Comparison of ENCODE assay signal across 35 mouse cellular contexts in genomic region chr2:136837994-136838393, GRCm38 (mm10). TPM values are rescaled to one million over a fixed set of nuclear protein-coding genes. Genes with fewer than 3 reads are reported as not detected.
DNase-seq lines count a peak whose midpoint lies in the region; ATAC-seq and TF ChIP-seq lines count a peak whose summit lies in the region.
"Had no signal": no experiment of that assay in that cellular context is flagged by ENCODE, and none has a peak within 500 bp of the region (broad histone marks: within the 10 kb centered on the region; RNA-seq: fewer than 3 reads in every experiment).

No protein-coding gene starts in this region.

- H3K27ac ChIP-seq in heart, embryonic 12.5 days (ENCODE audit: poor library complexity, severe bottlenecking): no peak overlapping the region
- no peak overlapping the region for H3K27ac ChIP-seq in intestine, embryonic 15.5 days
- H3K27ac ChIP-seq in intestine, postnatal 0 days (ENCODE audit: low read depth, low read length): no peak overlapping the region
- H3K27ac ChIP-seq in small intestine, adult 2 months (ENCODE audit: insufficient read depth, low read depth, low read length): peak overlapping the region; percentile 77
- H3K27ac ChIP-seq in forebrain, embryonic 14.5 days (ENCODE audit: low read depth, low read length): no peak overlapping the region
- H3K27ac ChIP-seq: embryonic facial prominence, embryonic 10.5 days; embryonic facial prominence, embryonic 15.5 days; forebrain, embryonic 13.5 days; hindbrain, embryonic 10.5 days; hindbrain, embryonic 15.5 days; layer of hippocampus, adult 2 months; left cerebral cortex, adult 2 months; limb, embryonic 12.5 days; liver, embryonic 15.5 days; neural tube, embryonic 15.5 days had no signal

- no peak overlapping the region for H3K9ac ChIP-seq in heart, embryonic 12.5 days
- no peak overlapping the region for H3K9ac ChIP-seq in intestine, embryonic 15.5 days
- H3K9ac ChIP-seq in intestine, postnatal 0 days (ENCODE audit: low read depth, low read length): no peak overlapping the region
- H3K9ac ChIP-seq in forebrain, embryonic 14.5 days (ENCODE audit: low read length): no peak overlapping the region
- H3K9ac ChIP-seq: embryonic facial prominence, embryonic 15.5 days; forebrain, embryonic 13.5 days; hindbrain, embryonic 15.5 days; limb, embryonic 12.5 days; liver, embryonic 15.5 days; lung, embryonic 14.5 days; neural tube, embryonic 15.5 days had no signal

- no peak for TF ChIP-seq POLR2A in small intestine, adult 2 months (IDR thresholded peaks at IDR 0.05; ENCODE audit: low read depth, low read length)

- no peaks in the 10 kb centered on the region for H3K9me3 ChIP-seq in heart, embryonic 12.5 days (replicated peaks)
- no peaks in the 10 kb centered on the region for H3K9me3 ChIP-seq in intestine, embryonic 15.5 days
- H3K9me3 ChIP-seq in intestine, postnatal 0 days (ENCODE audit: control insufficient read depth): no peaks in the 10 kb centered on the region
- H3K9me3 ChIP-seq in forebrain, embryonic 14.5 days (replicated peaks; ENCODE audit: control insufficient read depth, low read length): no peaks in the 10 kb centered on the region
- H3K9me3 ChIP-seq: embryonic facial prominence, embryonic 10.5 days; embryonic facial prominence, embryonic 15.5 days; forebrain, embryonic 13.5 days; hindbrain, embryonic 10.5 days; hindbrain, embryonic 15.5 days; limb, embryonic 12.5 days; liver, embryonic 15.5 days; neural tube, embryonic 15.5 days had no signal

- ATAC-seq in heart, embryonic 12.5 days (ENCODE audit: insufficient number of reproducible peaks, low FRiP score): no peak
- peak; percentile 72 for ATAC-seq in intestine, embryonic 15.5 days
- ATAC-seq in intestine, postnatal 0 days: no peak
- no peak for ATAC-seq in forebrain, embryonic 14.5 days
- ATAC-seq: activated CD4-positive, CD25-positive, alpha-beta regulatory T cell, adult 4 months; forebrain, embryonic 13.5 days; inflammation-experienced regulatory T-cells, adult 6 months had no signal

- WGBS in heart, embryonic 12.5 days: 43% methylated on average over 1 of the region's 1 CpGs
- WGBS in intestine, embryonic 15.5 days: 43% methylated on average over 1 of the region's 1 CpGs
- WGBS in intestine, postnatal 0 days: 10% methylated on average over 1 of the region's 1 CpGs
- WGBS in small intestine, adult 2 months: 15% methylated on average over 1 of the region's 1 CpGs
- 39% methylated on average over 1 of the region's 1 CpGs for WGBS in forebrain, embryonic 14.5 days

- no peak overlapping the region for H3K4me3 ChIP-seq in heart, embryonic 12.5 days
- no peak overlapping the region for H3K4me3 ChIP-seq in intestine, embryonic 15.5 days (replicated peaks)
- no peak overlapping the region for H3K4me3 ChIP-seq in intestine, postnatal 0 days (ENCODE audit: low read depth, low read length)
- H3K4me3 ChIP-seq in small intestine, adult 2 months (ENCODE audit: low read depth, low read length): no peak overlapping the region
- no peak overlapping the region for H3K4me3 ChIP-seq in forebrain, embryonic 14.5 days (ENCODE audit: low read depth, low read length)
- H3K4me3 ChIP-seq: embryonic facial prominence, embryonic 10.5 days; embryonic facial prominence, embryonic 15.5 days; forebrain, embryonic 13.5 days; hindbrain, embryonic 10.5 days; hindbrain, embryonic 15.5 days; layer of hippocampus, adult 2 months; left cerebral cortex, adult 2 months; limb, embryonic 12.5 days; liver, embryonic 15.5 days; neural tube, embryonic 15.5 days had no signal

- no peak for TF ChIP-seq CTCF in intestine, postnatal 0 days (IDR thresholded peaks at IDR 0.05; ENCODE audit: low read depth)
- no peak for TF ChIP-seq CTCF in small intestine, adult 2 months (IDR thresholded peaks at IDR 0.05; ENCODE audit: extremely low read depth, insufficient read length, insufficient replicate concordance, low read depth, low read length)

- H3K4me1 ChIP-seq in heart, embryonic 12.5 days (replicated peaks): peaks cover 13% of the 10 kb centered on the region
- no peaks in the 10 kb centered on the region for H3K4me1 ChIP-seq in intestine, embryonic 15.5 days (replicated peaks)
- no peaks in the 10 kb centered on the region for H3K4me1 ChIP-seq in intestine, postnatal 0 days (replicated peaks; ENCODE audit: control insufficient read depth, insufficient read depth, low read length)
- H3K4me1 ChIP-seq in small intestine, adult 2 months (ENCODE audit: control insufficient read depth, insufficient read depth, insufficient read length, low read length): peaks cover 10% of the 10 kb centered on the region; the same call in 1 of the 2 replicates
- H3K4me1 ChIP-seq in forebrain, embryonic 14.5 days (ENCODE audit: control insufficient read depth, insufficient read depth, low read length): no peaks in the 10 kb centered on the region
- H3K4me1 ChIP-seq: embryonic facial prominence, embryonic 15.5 days; forebrain, embryonic 13.5 days; hindbrain, embryonic 10.5 days; hindbrain, embryonic 15.5 days; limb, embryonic 12.5 days; liver, embryonic 15.5 days; neural tube, embryonic 15.5 days had no signal

- peak; percentile 38 for DNase-seq in adrenal gland, adult 2 months
- no peak for DNase-seq in adrenal gland, adult 18-20 months (ENCODE audit: low spot score in 2 of 2)
- peak; percentile 18 for DNase-seq in heart, adult 8-10 months (ENCODE audit: low spot score)
- no peak for DNase-seq in forebrain, embryonic 14.5 days (ENCODE audit: low spot score)
- DNase-seq: cerebellum, adult 8-10 months; cerebellum, postnatal 25 days; gastrocnemius, postnatal 14 days; kidney, adult 9 months; kidney, postnatal 25 days; lung, embryonic 14.5 days; lung, postnatal 14 days; midbrain, embryonic 14.5 days; right cerebral cortex, adult 18-20 months; right cerebral cortex, postnatal 4 days; thymus, adult 18-20 months; thymus, postnatal 25 days had no signal

- no peak overlapping the region for H3K4me2 ChIP-seq in heart, embryonic 12.5 days
- no peak overlapping the region for H3K4me2 ChIP-seq in intestine, embryonic 15.5 days (replicated peaks)
- H3K4me2 ChIP-seq in intestine, postnatal 0 days (replicated peaks; ENCODE audit: low read depth): no peak overlapping the region
- H3K4me2 ChIP-seq in forebrain, embryonic 14.5 days (ENCODE audit: low read length): no peak overlapping the region
- H3K4me2 ChIP-seq: embryonic facial prominence, embryonic 15.5 days; forebrain, embryonic 13.5 days; hindbrain, embryonic 15.5 days; limb, embryonic 12.5 days; liver, embryonic 15.5 days; lung, embryonic 14.5 days; neural tube, embryonic 15.5 days had no signal

- H3K36me3 ChIP-seq in heart, embryonic 12.5 days: no peaks in the 10 kb centered on the region
- H3K36me3 ChIP-seq in intestine, embryonic 15.5 days: no peaks in the 10 kb centered on the region
- no peaks in the 10 kb centered on the region for H3K36me3 ChIP-seq in intestine, postnatal 0 days (ENCODE audit: control insufficient read depth, insufficient read depth)
- no peaks in the 10 kb centered on the region for H3K36me3 ChIP-seq in small intestine, adult 2 months (ENCODE audit: control insufficient read depth, insufficient read depth, low read length)
- no peaks in the 10 kb centered on the region for H3K36me3 ChIP-seq in forebrain, embryonic 14.5 days (ENCODE audit: control insufficient read depth, insufficient read depth, low read length)
- H3K36me3 ChIP-seq: embryonic facial prominence, embryonic 10.5 days; embryonic facial prominence, embryonic 15.5 days; hindbrain, embryonic 10.5 days; hindbrain, embryonic 15.5 days; limb, embryonic 12.5 days; liver, embryonic 15.5 days; neural tube, embryonic 15.5 days had no signal

- no peaks in the 10 kb centered on the region for H3K27me3 ChIP-seq in heart, embryonic 12.5 days (replicated peaks)
- H3K27me3 ChIP-seq in intestine, embryonic 15.5 days (replicated peaks): no peaks in the 10 kb centered on the region
- H3K27me3 ChIP-seq in intestine, postnatal 0 days (replicated peaks; ENCODE audit: control insufficient read depth, insufficient read depth, low read length): no peaks in the 10 kb centered on the region
- no peaks in the 10 kb centered on the region for H3K27me3 ChIP-seq in small intestine, adult 2 months (ENCODE audit: control insufficient read depth, insufficient read depth, low read length)
- no peaks in the 10 kb centered on the region for H3K27me3 ChIP-seq in forebrain, embryonic 14.5 days (replicated peaks; ENCODE audit: control insufficient read depth, insufficient read depth, low read length)
- H3K27me3 ChIP-seq: CH12.LX; embryonic facial prominence, embryonic 15.5 days; forebrain, embryonic 13.5 days; hindbrain, embryonic 15.5 days; limb, embryonic 12.5 days; liver, embryonic 15.5 days; neural tube, embryonic 15.5 days had no signal

RNA-seq across cellular contexts. Expression of gene AL731706.2, which starts 47.5 kb away (rescaled TPM):
- total RNA-seq in adrenal gland, adult 2 months (2021): 10 to 100 TPM in 1 of 2 experiments, 1 to 10 TPM in 1; 3.4 to 18.3 TPM
- polyA plus RNA-seq in adrenal gland, adult 2 months (2012; rRNA removed): not detected in 2 replicates
- total RNA-seq in adrenal gland, adult 18-20 months (2021): 10 to 100 TPM in 1 of 2 experiments, 1 to 10 TPM in 1; 9.8 to 12.9 TPM
- 10 to 100 TPM; 18.8 to 61.2 (median 25.1) TPM for total RNA-seq in heart, adult 8-10 months (2022)
- 33.9 and 35.2 TPM in 2 replicates for polyA plus RNA-seq in heart, embryonic 12.5 days (2016; fragmentation: Nextera tagmentation; extraction: Ambion mirVana)
- polyA plus RNA-seq in intestine, embryonic 15.5 days (2015; fragmentation: Nextera tagmentation; extraction: Ambion mirVana): 49.3 and 58.5 TPM in 2 replicates
- 52.5 and 61.5 TPM in 2 replicates for polyA plus RNA-seq in intestine, postnatal 0 days (2015; fragmentation: Nextera tagmentation; extraction: Ambion mirVana)
- not detected in 2 replicates for polyA plus RNA-seq in small intestine, adult 2 months (2012; rRNA removed)
- polyA plus RNA-seq in forebrain, embryonic 14.5 days (2014; fragmentation: Nextera tagmentation; extraction: Ambion mirVana): 33.6 and 40.2 TPM in 2 replicates
- total RNA-seq: ES-E14; liver, adult 2 months had no signal
- polyA plus RNA-seq: liver, adult 2 months had no signal

RNA-seq across cellular contexts. Expression of gene Slx4ip, which starts 53.0 kb away (rescaled TPM):
- 1 to 10 TPM; 4.6 to 6.6 TPM for total RNA-seq in adrenal gland, adult 2 months (2021)
- polyA plus RNA-seq in adrenal gland, adult 2 months (2012; rRNA removed): 0.08 and 0.40 TPM in 2 replicates
- total RNA-seq in adrenal gland, adult 18-20 months (2021): 1 to 10 TPM; 4.1 to 5.6 TPM
- total RNA-seq in heart, adult 8-10 months (2022): 1 to 10 TPM; 1.3 to 2.0 (median 1.5) TPM
- 4.9 and 5.2 TPM in 2 replicates for polyA plus RNA-seq in heart, embryonic 12.5 days (2016; fragmentation: Nextera tagmentation; extraction: Ambion mirVana)
- polyA plus RNA-seq in intestine, embryonic 15.5 days (2015; fragmentation: Nextera tagmentation; extraction: Ambion mirVana): 5.3 and 6.7 TPM in 2 replicates
- polyA plus RNA-seq in intestine, postnatal 0 days (2015; fragmentation: Nextera tagmentation; extraction: Ambion mirVana): 2.8 and 3.5 TPM in 2 replicates
- polyA plus RNA-seq in small intestine, adult 2 months (2012; rRNA removed): 0.22 and 0.32 TPM in 2 replicates
- polyA plus RNA-seq in forebrain, embryonic 14.5 days (2014; fragmentation: Nextera tagmentation; extraction: Ambion mirVana): 9.4 and 12.1 TPM in 2 replicates

RNA-seq across cellular contexts. Expression of gene AL731706.1, which starts 53.2 kb away (rescaled TPM):
- 10 to 100 TPM; 12.4 to 16.2 TPM for total RNA-seq in adrenal gland, adult 2 months (2021)
- polyA plus RNA-seq in adrenal gland, adult 2 months (2012; rRNA removed): 0.15 and 0.55 TPM in 2 replicates
- 10 to 100 TPM; 20.9 to 26.7 TPM for total RNA-seq in adrenal gland, adult 18-20 months (2021)
- total RNA-seq in heart, adult 8-10 months (2022): 10 to 100 TPM; 17.6 to 41.2 (median 31.2) TPM
- 35.9 and 39.1 TPM in 2 replicates for polyA plus RNA-seq in heart, embryonic 12.5 days (2016; fragmentation: Nextera tagmentation; extraction: Ambion mirVana)
- polyA plus RNA-seq in intestine, embryonic 15.5 days (2015; fragmentation: Nextera tagmentation; extraction: Ambion mirVana): 42.5 and 45.6 TPM in 2 replicates
- polyA plus RNA-seq in intestine, postnatal 0 days (2015; fragmentation: Nextera tagmentation; extraction: Ambion mirVana): 70.4 and 72.9 TPM in 2 replicates
- 1.3 and 5.0 TPM in 2 replicates for polyA plus RNA-seq in small intestine, adult 2 months (2012; rRNA removed)
- polyA plus RNA-seq in forebrain, embryonic 14.5 days (2014; fragmentation: Nextera tagmentation; extraction: Ambion mirVana): 24.4 and 25.5 TPM in 2 replicates
- total RNA-seq: liver, adult 2 months had no signal

RNA-seq across cellular contexts. Expression of gene Mkks, which starts 53.2 kb away (rescaled TPM):
- total RNA-seq in adrenal gland, adult 2 months (2021): 10 to 100 TPM; 20.8 to 27.2 TPM
- 1.4 and 1.9 TPM in 2 replicates for polyA plus RNA-seq in adrenal gland, adult 2 months (2012; rRNA removed)
- total RNA-seq in adrenal gland, adult 18-20 months (2021): 10 to 100 TPM; 15.9 to 18.6 TPM
- 10 to 100 TPM; 31.7 to 55.5 (median 44.6) TPM for total RNA-seq in heart, adult 8-10 months (2022)
- polyA plus RNA-seq in heart, embryonic 12.5 days (2016; fragmentation: Nextera tagmentation; extraction: Ambion mirVana): 18.5 and 20.3 TPM in 2 replicates
- 15.7 and 18.5 TPM in 2 replicates for polyA plus RNA-seq in intestine, embryonic 15.5 days (2015; fragmentation: Nextera tagmentation; extraction: Ambion mirVana)
- 25.3 and 26.2 TPM in 2 replicates for polyA plus RNA-seq in intestine, postnatal 0 days (2015; fragmentation: Nextera tagmentation; extraction: Ambion mirVana)
- 5.0 and 5.1 TPM in 2 replicates for polyA plus RNA-seq in small intestine, adult 2 months (2012; rRNA removed)
- 13.0 and 15.4 TPM in 2 replicates for polyA plus RNA-seq in forebrain, embryonic 14.5 days (2014; fragmentation: Nextera tagmentation; extraction: Ambion mirVana)

Comparison
In these comparisons a context has a peak if more than half of its experiments do, and no peak if none do; other contexts are left out.
1. DNase-seq: peak in adrenal gland, adult 2 months (single experiment) and heart, adult 8-10 months (single experiment); none in adrenal gland, adult 18-20 months (0 of 2) and forebrain, embryonic 14.5 days (single experiment).
2. RNA of gene AL731706.2, which starts 47.5 kb away (polyA plus RNA-seq): 52.5 to 61.5 TPM in intestine, postnatal 0 days, 49.3 to 58.5 TPM in intestine, embryonic 15.5 days, 33.6 to 40.2 TPM in forebrain, embryonic 14.5 days and 33.9 to 35.2 TPM in heart, embryonic 12.5 days; not detected in adrenal gland, adult 2 months and not detected in small intestine, adult 2 months; every median in the first group is over 10 times any median in the second.